Mouse (Mus musculus) right cerebral cortex, adult 18-20 months (tissue): ENCODE measurements at regions not wholly inside any gene's neighbourhood (a gene's known extent, or its start where the extent isn't known, plus 50 kb on each side); places are given as distances from the start of the nearest gene placed in this dataset.

Experiments used
- DNase-seq: peaks from one replicate; pipeline ENCODE4 v3.0.0; 2022; ENCODE audit warnings: mixed read lengths

- DNase-seq, result no peak
Measured at GRCm38 (mm10) chr17:41990804-41991203, 324.9 kb upstream of the Ptchd4 start.

GRCm38 (mm10) chr17:42008415-42008814, 307.3 kb upstream of the Ptchd4 start:
- no peak for DNase-seq

- DNase-seq, result no peak
Measured at GRCm38 (mm10) chr17:42024295-42024694, 291.5 kb upstream of the Ptchd4 start.

GRCm38 (mm10) chr17:42027253-42027652, 288.5 kb upstream of the Ptchd4 start:
- DNase-seq, result no peak

- DNase-seq, result no peak
Measured at GRCm38 (mm10) chr17:42029452-42029851, 286.3 kb upstream of the Ptchd4 start.

- no peak for DNase-seq
Measured at GRCm38 (mm10) chr17:42037089-42037488, 278.7 kb upstream of the Ptchd4 start.

DNA sequence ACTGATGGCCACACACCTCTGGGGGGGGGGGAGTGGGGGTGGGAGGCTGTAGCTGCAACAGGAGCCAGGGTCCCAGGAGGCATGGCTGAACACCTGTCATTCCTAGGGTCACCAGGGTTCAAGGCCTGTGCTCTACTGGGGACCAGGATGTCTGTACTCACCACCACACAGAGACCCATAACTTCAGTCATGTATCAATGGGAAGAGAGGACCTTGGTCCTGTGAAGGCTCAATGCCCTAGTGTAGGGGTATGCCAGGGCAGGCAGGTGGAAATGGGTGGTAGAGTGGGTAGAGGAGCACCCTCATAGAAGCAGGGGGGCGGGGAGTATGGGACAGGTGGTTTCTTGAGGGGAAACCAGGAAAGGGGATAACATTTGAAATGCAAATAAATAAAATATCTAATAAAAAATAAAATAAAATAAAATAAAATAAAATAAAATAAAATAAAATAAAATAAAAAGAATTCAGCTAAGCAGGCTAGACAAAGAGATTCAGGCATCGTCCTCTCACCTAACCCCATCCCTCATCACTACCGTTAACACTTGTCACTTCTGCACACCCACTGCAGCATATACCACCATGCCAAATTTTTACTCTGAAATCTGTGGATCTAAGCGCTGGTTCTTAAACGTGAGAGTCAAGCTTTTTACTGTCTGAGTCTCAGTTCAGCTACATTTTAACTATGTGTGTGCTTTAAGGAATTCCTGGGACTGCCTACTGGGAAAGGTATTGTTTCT, 265.8 kb upstream of the Ptchd4 start:
- DNase-seq, result no peak

GRCm38 (mm10) chr17:42090764-42091452, 224.8 kb upstream of the Ptchd4 start:
- DNase-seq, result peak; percentile 5

GRCm38 (mm10) chr17:42113684-42114083, 202.1 kb upstream of the Ptchd4 start:
- DNase-seq, result no peak

DNA sequence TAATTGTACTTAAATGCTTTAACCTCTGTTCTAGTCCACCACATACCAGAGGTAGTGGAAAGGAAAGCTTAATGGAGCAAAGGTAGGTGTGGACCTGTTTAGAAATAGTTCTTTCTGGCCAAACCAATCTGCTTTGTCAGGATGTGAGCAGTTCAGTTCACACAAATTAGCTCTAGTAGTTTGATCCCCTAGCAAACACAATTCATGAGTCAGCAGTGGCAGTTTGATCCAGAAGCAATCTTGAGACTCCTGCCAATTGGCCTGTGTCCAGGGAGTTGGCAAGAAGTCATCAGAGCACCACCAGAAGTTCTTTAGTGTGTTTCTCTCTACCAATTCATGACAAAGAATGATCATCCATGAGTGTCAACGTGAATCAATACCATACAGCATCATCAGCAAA, 195.0 kb upstream of the Ptchd4 start:
- DNase-seq, result no peak

- no peak for DNase-seq
Measured at GRCm38 (mm10) chr17:42126488-42127237, 189.1 kb upstream of the Ptchd4 start.

- no peak for DNase-seq
Measured at GRCm38 (mm10) chr17:42169391-42170018, 146.2 kb upstream of the Ptchd4 start.

GRCm38 (mm10) chr17:42188531-42188930, 127.2 kb upstream of the Ptchd4 start:
- no peak for DNase-seq

GRCm38 (mm10) chr17:42190206-42190902, 125.4 kb upstream of the Ptchd4 start:
- no peak for DNase-seq
